Mouse (Mus musculus): ENCODE results near the gene Celsr2. TPM values are rescaled to one million over a fixed set of nuclear protein-coding genes. Genes with fewer than 3 reads are reported as not detected.
A peak's percentile ranks its signal among the peaks of the same experiment; 100 is the strongest.

Gene Celsr2
- total RNA-seq (2021) = 1 to 10 TPM; 6.4 to 7.2 TPM
- polyA plus RNA-seq (2012; rRNA removed) = 5.2 and 5.4 TPM in 2 replicates
- long read RNA-seq, partial matches to known transcripts = 1 of 3 reads
- long read RNA-seq, other reads (novel, unspliced or antisense) = 2 of 3 reads

GRCm38 (mm10) chr3:108414857-108415830 is at the start of gene Celsr2:
Celsr2 (minus strand) TSS chr3:108415552.
- intact Hi-C loops (cut with DNase I) = loop anchor here (10.0 kb wide), 1 partner anchor 240 kb away; the partner anchor contains the start of gene Clcc1
- WGBS = 9% methylated on average over 67 of the region's 67 CpGs
- H3K9ac ChIP-seq (ENCODE audit: low read depth, low read length) = peak within 1 kb of the TSS; percentile 87
- H3K36me3 ChIP-seq (ENCODE audit: control insufficient read depth, insufficient read depth, low read length) = no peaks in the 10 kb centered on the region
- peak within 1 kb of the TSS; percentile 11; the same call in 1 of the 2 replicates for H3K27ac ChIP-seq
- peak; percentile 29 to 38 for DNase-seq
- no peaks in the 10 kb centered on the region for H3K27me3 ChIP-seq (ENCODE audit: control insufficient read depth, insufficient read depth, low read length)
- H3K4me1 ChIP-seq (ENCODE audit: control insufficient read depth, insufficient read depth, low read length) = no peaks in the 10 kb centered on the region
- no peaks in the 10 kb centered on the region for H3K79me2 ChIP-seq (replicated peaks; ENCODE audit: control insufficient read depth, insufficient read depth, low read length)
- TF ChIP-seq EP300 (IDR thresholded peaks at IDR 0.05; ENCODE audit: insufficient read depth, low read depth, low read length) (no peak), POLR2A (IDR thresholded peaks at IDR 0.05; ENCODE audit: insufficient read depth, low read depth, low read length) (no peak), CTCF (IDR thresholded peaks at IDR 0.05) (no peak)
- H3K4me3 ChIP-seq = peak within 1 kb of the TSS; percentile 62

- H3K9ac ChIP-seq (ENCODE audit: low read depth, low read length) = no peak overlapping the region
- intact Hi-C loops (cut with DNase I) = no loop called here
Measured at GRCm38 (mm10) chr3:108458866-108459265, 43.5 kb upstream of the Celsr2 start.

GRCm38 (mm10) chr3:108458380-108458779 is 43.0 kb upstream of the Celsr2 start:
- Histone ChIP-seq H3K36me3 (ENCODE audit: control insufficient read depth, insufficient read depth, low read length) (no peaks in the 10 kb centered on the region), H3K9ac (ENCODE audit: low read depth, low read length) (no peak overlapping the region), H3K79me2 (replicated peaks; ENCODE audit: control insufficient read depth, insufficient read depth, low read length) (no peaks in the 10 kb centered on the region), H3K4me3 (no peak overlapping the region), H3K27me3 (ENCODE audit: control insufficient read depth, insufficient read depth, low read length) (no peaks in the 10 kb centered on the region), H3K4me1 (ENCODE audit: control insufficient read depth, insufficient read depth, low read length) (no peaks in the 10 kb centered on the region), H3K27ac (no peak overlapping the region)
- WGBS = 46% methylated on average over 14 of the region's 14 CpGs
- TF ChIP-seq POLR2A (IDR thresholded peaks at IDR 0.05; ENCODE audit: insufficient read depth, low read depth, low read length) (no peak), EP300 (IDR thresholded peaks at IDR 0.05; ENCODE audit: insufficient read depth, low read depth, low read length) (no peak), CTCF (IDR thresholded peaks at IDR 0.05) (no peak)
- no peak for DNase-seq
- intact Hi-C loops (cut with DNase I) = no loop called here

More at GRCm38 (mm10) chr3:108458866-108459265, 43.5 kb upstream of the Celsr2 start:
- Histone ChIP-seq H3K36me3 (ENCODE audit: control insufficient read depth, insufficient read depth, low read length) (no peaks in the 10 kb centered on the region), H3K4me1 (ENCODE audit: control insufficient read depth, insufficient read depth, low read length) (no peaks in the 10 kb centered on the region), H3K4me3 (no peak overlapping the region), H3K27me3 (ENCODE audit: control insufficient read depth, insufficient read depth, low read length) (no peaks in the 10 kb centered on the region), H3K27ac (no peak overlapping the region), H3K79me2 (replicated peaks; ENCODE audit: control insufficient read depth, insufficient read depth, low read length) (no peaks in the 10 kb centered on the region)
- DNase-seq = peak in 1 of 2 experiments; percentile 14
- TF ChIP-seq POLR2A (IDR thresholded peaks at IDR 0.05; ENCODE audit: insufficient read depth, low read depth, low read length) (no peak), CTCF (IDR thresholded peaks at IDR 0.05) (peak; percentile 34)
- 36% methylated on average over 10 of the region's 10 CpGs for WGBS

GRCm38 (mm10) chr3:108454172-108454571 is 38.8 kb upstream of the Celsr2 start:
- 50% methylated on average over 1 of the region's 1 CpGs for WGBS
- no peaks in the 10 kb centered on the region for H3K79me2 ChIP-seq (replicated peaks; ENCODE audit: control insufficient read depth, insufficient read depth, low read length)
- TF ChIP-seq CTCF (IDR thresholded peaks at IDR 0.05) (no peak), POLR2A (IDR thresholded peaks at IDR 0.05; ENCODE audit: insufficient read depth, low read depth, low read length) (no peak), EP300 (IDR thresholded peaks at IDR 0.05; ENCODE audit: insufficient read depth, low read depth, low read length) (no peak)

GRCm38 (mm10) chr3:108451969-108452368 is 36.6 kb upstream of the Celsr2 start:
- 88% methylated on average over 2 of the region's 2 CpGs for WGBS
- Histone ChIP-seq H3K27me3 (ENCODE audit: control insufficient read depth, insufficient read depth, low read length) (no peaks in the 10 kb centered on the region), H3K36me3 (ENCODE audit: control insufficient read depth, insufficient read depth, low read length) (no peaks in the 10 kb centered on the region)

More at GRCm38 (mm10) chr3:108454172-108454571, 38.8 kb upstream of the Celsr2 start:
- Histone ChIP-seq H3K4me1 (ENCODE audit: control insufficient read depth, insufficient read depth, low read length) (no peaks in the 10 kb centered on the region), H3K27me3 (ENCODE audit: control insufficient read depth, insufficient read depth, low read length) (no peaks in the 10 kb centered on the region), H3K36me3 (ENCODE audit: control insufficient read depth, insufficient read depth, low read length) (no peaks in the 10 kb centered on the region), H3K27ac (no peak overlapping the region), H3K4me3 (no peak overlapping the region), H3K9ac (ENCODE audit: low read depth, low read length) (no peak overlapping the region)
- intact Hi-C loops (cut with DNase I) = no loop called here
- DNase-seq = no peak

GRCm38 (mm10) chr3:108445366-108445705 is 30.0 kb upstream of the Celsr2 start:
- DNase-seq = no peak
- intact Hi-C loops (cut with DNase I) = loop anchor here (5.0 to 10.0 kb wide), 2 partner anchors 117 to 209 kb away; partner anchors contain the start of genes Clcc1 and Tmem167b

More at GRCm38 (mm10) chr3:108451969-108452368, 36.6 kb upstream of the Celsr2 start:
- intact Hi-C loops (cut with DNase I) = no loop called here
- TF ChIP-seq POLR2A (IDR thresholded peaks at IDR 0.05; ENCODE audit: insufficient read depth, low read depth, low read length) = no peak
- Histone ChIP-seq H3K4me3 (no peak overlapping the region), H3K79me2 (replicated peaks; ENCODE audit: control insufficient read depth, insufficient read depth, low read length) (no peaks in the 10 kb centered on the region), H3K27ac (no peak overlapping the region), H3K9ac (ENCODE audit: low read depth, low read length) (no peak overlapping the region), H3K4me1 (ENCODE audit: control insufficient read depth, insufficient read depth, low read length) (no peaks in the 10 kb centered on the region)
- no peak for DNase-seq

More at GRCm38 (mm10) chr3:108445366-108445705, 30.0 kb upstream of the Celsr2 start:
- H3K79me2 ChIP-seq (replicated peaks; ENCODE audit: control insufficient read depth, insufficient read depth, low read length) = no peaks in the 10 kb centered on the region
- H3K9ac ChIP-seq (ENCODE audit: low read depth, low read length) = peak overlapping the region; percentile 65
- peaks cover 3% of the 10 kb centered on the region; the same call in 1 of the 2 replicates for H3K4me1 ChIP-seq (ENCODE audit: control insufficient read depth, insufficient read depth, low read length)
- H3K36me3 ChIP-seq (ENCODE audit: control insufficient read depth, insufficient read depth, low read length) = peaks cover 8% of the 10 kb centered on the region; the same call in 1 of the 2 replicates
- TF ChIP-seq CTCF (IDR thresholded peaks at IDR 0.05) (no peak), POLR2A (IDR thresholded peaks at IDR 0.05; ENCODE audit: insufficient read depth, low read depth, low read length) (no peak), EP300 (IDR thresholded peaks at IDR 0.05; ENCODE audit: insufficient read depth, low read depth, low read length) (no peak)
- H3K4me3 ChIP-seq = peak overlapping the region; percentile 95
- peak overlapping the region; percentile 89 for H3K27ac ChIP-seq
- 14% methylated on average over 6 of the region's 6 CpGs for WGBS
- no peaks in the 10 kb centered on the region for H3K27me3 ChIP-seq (ENCODE audit: control insufficient read depth, insufficient read depth, low read length)
